Mouse (Mus musculus) neural tube, embryonic 12.5 days (tissue): Measurements from ENCODE around the gene Kctd15. TPM values are rescaled to one million over a fixed set of nuclear protein-coding genes. Genes with fewer than 3 reads are reported as not detected.

Experiments
- ATAC-seq: fragments of 200-750 bp; cut with Nextera tagmentation; 2 replicates; pipeline ENCODE4 v1.8.0; 2017; ENCODE audit warnings: low read depth, mild to moderate bottlenecking, moderate TSS enrichment, moderate library complexity; ENCODE audit not compliant: low FRiP score
- H3K27ac ChIP-seq: fragments of 300-500 bp; sonication (generic); 2 replicates; pipeline ENCODE4 v1.5.1; 2016
- H3K27me3 ChIP-seq: fragments of 300-500 bp; sonication (generic); replicated peaks from 2 replicates; pipeline ENCODE4 v1.6.1; 2016; ENCODE audit warnings: mild to moderate bottlenecking
- H3K36me3 ChIP-seq: fragments of 300-500 bp; sonication (generic); 2 replicates; pipeline ENCODE4 v1.6.1; 2016; ENCODE audit warnings: mild to moderate bottlenecking
- H3K4me1 ChIP-seq: fragments of 300-500 bp; sonication (generic); 2 replicates; pipeline ENCODE4 v1.6.1; 2016
- H3K4me2 ChIP-seq: fragments of 300-500 bp; sonication (generic); replicated peaks from 2 replicates; pipeline ENCODE4 v1.6.1; 2016; ENCODE audit warnings: mild to moderate bottlenecking
- H3K4me3 ChIP-seq: fragments of 300-500 bp; sonication (generic); 2 replicates; pipeline ENCODE4 v1.5.1; 2016
- H3K9ac ChIP-seq: fragments of 300-500 bp; sonication (generic); 2 replicates; pipeline ENCODE4 v1.6.1; 2016; ENCODE audit warnings: mild to moderate bottlenecking
- H3K9me3 ChIP-seq: fragments of 300-500 bp; sonication (generic); 2 replicates; pipeline ENCODE4 v1.6.1; 2016; ENCODE audit warnings: mild to moderate bottlenecking
- WGBS: fragments of 180-500 bp; shearing (Covaris S2); methylation state at CpG from one replicate; pipeline ENCODE4 v1.1.7; 2016; 5-methylcytosine and 5-hydroxymethylcytosine counted together
- polyA plus RNA-seq: library from polyadenylated mRNA; unstranded; fragments of >200 nt; fragmentation: Nextera tagmentation; extraction: Ambion mirVana; gene quantifications from 2 replicates; pipeline ENCODE4 v1.2.1, GENCODE M21; 2016

Gene Kctd15
- polyA plus RNA-seq, 1 experiment from 2014 or later: 41.9 TPM

GRCm38 (mm10) chr7:34659386-34660085, 3.0 kb upstream of the Kctd15 start:
- Histone ChIP-seq H3K4me3 (no peak overlapping the region), H3K9me3 (no peaks in the 10 kb centered on the region), H3K27ac (no peak overlapping the region), H3K27me3 (no peaks in the 10 kb centered on the region), H3K4me2 (no peak overlapping the region), H3K9ac (no peak overlapping the region), H3K36me3 (no peaks in the 10 kb centered on the region), H3K4me1 (peaks cover 8% of the 10 kb centered on the region; the same call in 1 of the 2 replicates)
- 75% methylated on average over 6 of the region's 6 CpGs for WGBS
- ATAC-seq: no peak

GRCm38 (mm10) chr7:34655086-34655839, 1.3 kb downstream of the Kctd15 start:
- Histone ChIP-seq H3K27ac (peak overlapping the region; percentile 99), H3K36me3 (no peaks in the 10 kb centered on the region), H3K27me3 (no peaks in the 10 kb centered on the region), H3K9ac (peak overlapping the region; percentile 97), H3K4me3 (peak overlapping the region; percentile 79), H3K4me1 (peaks cover 25% of the 10 kb centered on the region), H3K9me3 (no peaks in the 10 kb centered on the region), H3K4me2 (peak overlapping the region; percentile 92)
- peak; percentile 73 for ATAC-seq
- under 1% methylated on average over 66 of the region's 74 CpGs for WGBS

- Histone ChIP-seq H3K4me2 (peak overlapping the region; percentile 92), H3K27me3 (no peaks in the 10 kb centered on the region), H3K36me3 (peaks cover 5% of the 10 kb centered on the region), H3K9ac (peak overlapping the region; percentile 97), H3K4me1 (peaks cover 25% of the 10 kb centered on the region), H3K9me3 (no peaks in the 10 kb centered on the region), H3K27ac (peak overlapping the region; percentile 99), H3K4me3 (peak overlapping the region; percentile 79)
- under 1% methylated on average over 59 of the region's 81 CpGs for WGBS
- ATAC-seq: peak; percentile 42
Measured at GRCm38 (mm10) chr7:34654441-34655085, 2.0 kb downstream of the Kctd15 start.

- H3K27me3 ChIP-seq: no peaks in the 10 kb centered on the region
- peak; percentile 34 for ATAC-seq
- H3K9me3 ChIP-seq: no peaks in the 10 kb centered on the region
- peak overlapping the region; percentile 79 for H3K4me3 ChIP-seq
- H3K27ac ChIP-seq: peak overlapping the region; percentile 99
- peak overlapping the region; percentile 97 for H3K9ac ChIP-seq
- peaks cover 25% of the 10 kb centered on the region for H3K4me1 ChIP-seq
- WGBS: under 1% methylated on average over 58 of the region's 64 CpGs
- peak overlapping the region; percentile 92 for H3K4me2 ChIP-seq
- peaks cover 12% of the 10 kb centered on the region for H3K36me3 ChIP-seq
Measured at GRCm38 (mm10) chr7:34653731-34654440, 2.6 kb downstream of the Kctd15 start.

GRCm38 (mm10) chr7:34652751-34653502, 3.6 kb downstream of the Kctd15 start:
- Histone ChIP-seq H3K36me3 (peaks cover 22% of the 10 kb centered on the region), H3K4me1 (peaks cover 30% of the 10 kb centered on the region), H3K9ac (peak overlapping the region; percentile 97), H3K27ac (peak overlapping the region; percentile 99), H3K27me3 (no peaks in the 10 kb centered on the region), H3K4me2 (peak overlapping the region; percentile 92), H3K9me3 (no peaks in the 10 kb centered on the region), H3K4me3 (peak overlapping the region; percentile 79)
- ATAC-seq: peak; percentile 5; the same call in 1 of the 2 replicates
- under 1% methylated on average over 48 of the region's 48 CpGs for WGBS

- Histone ChIP-seq H3K36me3 (peaks cover 37% of the 10 kb centered on the region), H3K27ac (0 out of 2 replicates have a peak overlapping the region, but pooled peaks have one; percentile 1), H3K27me3 (no peaks in the 10 kb centered on the region), H3K4me2 (peak overlapping the region; percentile 92), H3K9me3 (no peaks in the 10 kb centered on the region), H3K9ac (peak overlapping the region; percentile 97), H3K4me1 (peaks cover 45% of the 10 kb centered on the region), H3K4me3 (peak overlapping the region; percentile 79)
- 33% methylated on average over 2 of the region's 2 CpGs for WGBS
- ATAC-seq: no peak
Measured at GRCm38 (mm10) chr7:34651381-34651780, 5.2 kb downstream of the Kctd15 start.

GRCm38 (mm10) chr7:34647052-34647451, 9.5 kb downstream of the Kctd15 start:
- Histone ChIP-seq H3K27ac (no peak overlapping the region), H3K4me3 (no peak overlapping the region), H3K4me1 (peaks cover 55% of the 10 kb centered on the region), H3K9me3 (no peaks in the 10 kb centered on the region), H3K36me3 (peaks cover 80% of the 10 kb centered on the region), H3K4me2 (no peak overlapping the region), H3K27me3 (no peaks in the 10 kb centered on the region), H3K9ac (no peak overlapping the region)
- 84% methylated on average over 9 of the region's 9 CpGs for WGBS
- ATAC-seq: no peak

GRCm38 (mm10) chr7:34646144-34646795, 10.3 kb downstream of the Kctd15 start:
- Histone ChIP-seq H3K4me1 (peaks cover 52% of the 10 kb centered on the region), H3K9ac (no peak overlapping the region), H3K4me2 (0 out of 2 replicates have a peak overlapping the region, but pooled peaks have one; percentile 7), H3K27me3 (no peaks in the 10 kb centered on the region), H3K27ac (no peak overlapping the region), H3K9me3 (no peaks in the 10 kb centered on the region), H3K36me3 (peaks cover 86% of the 10 kb centered on the region), H3K4me3 (no peak overlapping the region)
- no peak for ATAC-seq
- 81% methylated on average over 12 of the region's 12 CpGs for WGBS

GRCm38 (mm10) chr7:34645623-34646022, 10.9 kb downstream of the Kctd15 start:
- WGBS: 95% methylated on average over 2 of the region's 2 CpGs

GRCm38 (mm10) chr7:34644591-34644990, 11.9 kb downstream of the Kctd15 start:
- peaks cover 44% of the 10 kb centered on the region for H3K4me1 ChIP-seq
- no peak overlapping the region for H3K27ac ChIP-seq
- ATAC-seq: no peak
- no peak overlapping the region for H3K9ac ChIP-seq
- no peak overlapping the region for H3K4me3 ChIP-seq
- H3K27me3 ChIP-seq: no peaks in the 10 kb centered on the region
- no peaks in the 10 kb centered on the region for H3K9me3 ChIP-seq
- WGBS: 80% methylated on average over 18 of the region's 18 CpGs
- H3K4me2 ChIP-seq: no peak overlapping the region
- peaks cover 98% of the 10 kb centered on the region for H3K36me3 ChIP-seq

More at GRCm38 (mm10) chr7:34645623-34646022, 10.9 kb downstream of the Kctd15 start:
- H3K9me3 ChIP-seq: no peaks in the 10 kb centered on the region
- H3K4me3 ChIP-seq: no peak overlapping the region
- H3K4me2 ChIP-seq: no peak overlapping the region
- no peak overlapping the region for H3K9ac ChIP-seq
- peaks cover 46% of the 10 kb centered on the region for H3K4me1 ChIP-seq
- no peak overlapping the region for H3K27ac ChIP-seq
- peaks cover 93% of the 10 kb centered on the region for H3K36me3 ChIP-seq
- H3K27me3 ChIP-seq: no peaks in the 10 kb centered on the region
- ATAC-seq: no peak

- no peak overlapping the region for H3K9ac ChIP-seq
- no peaks in the 10 kb centered on the region for H3K9me3 ChIP-seq
- ATAC-seq: no peak
- peaks cover 97% of the 10 kb centered on the region for H3K36me3 ChIP-seq
- H3K4me3 ChIP-seq: no peak overlapping the region
- H3K27me3 ChIP-seq: no peaks in the 10 kb centered on the region
- no peak overlapping the region for H3K4me2 ChIP-seq
- H3K27ac ChIP-seq: no peak overlapping the region
- H3K4me1 ChIP-seq: peaks cover 41% of the 10 kb centered on the region
- 86% methylated on average over 6 of the region's 6 CpGs for WGBS
Measured at GRCm38 (mm10) chr7:34643329-34643728, 13.2 kb downstream of the Kctd15 start.
